Mouse (Mus musculus): Measurements from ENCODE around the gene Lamtor2. TPM values are rescaled to one million over a fixed set of nuclear protein-coding genes. Genes with fewer than 3 reads are reported as not detected.
A peak's percentile ranks its signal among the peaks of the same experiment; 100 is the strongest.
"Not testable (repeated sequence)": the region's sequence is repeated elsewhere in the genome, so short reads cannot be mapped to it uniquely, and the experiment has no call there.

Lamtor2 gene
- polyA plus RNA-seq, 1 experiment from 2014 or later, result 179 TPM

- Histone ChIP-seq H3K4me2 (peak overlapping the region; percentile 96), H3K4me1 (replicated peaks) (peaks cover 14% of the 10 kb centered on the region), H3K4me3 (peak overlapping the region; percentile 91), H3K9ac (0 out of 2 replicates have a peak overlapping the region, but pooled peaks have one; percentile 92), H3K9me3 (no peaks in the 10 kb centered on the region), H3K36me3 (peaks cover 30% of the 10 kb centered on the region), H3K27me3 (no peaks in the 10 kb centered on the region), H3K27ac (no peak overlapping the region)
- 55% methylated on average over 8 of the region's 8 CpGs for WGBS
- ATAC-seq (ENCODE audit: low FRiP score), result peak; percentile 58
Measured at GRCm38 (mm10) chr3:88578498-88579424, 25.9 kb upstream of the Lamtor2 start.

GRCm38 (mm10) chr3:88577846-88578245 is 25.0 kb upstream of the Lamtor2 start:
- not testable (repeated sequence) for H3K4me3 ChIP-seq; H3K9ac ChIP-seq; H3K9me3 ChIP-seq; ATAC-seq (ENCODE audit: low FRiP score); H3K27ac ChIP-seq; H3K4me2 ChIP-seq; H3K27me3 ChIP-seq
- Histone ChIP-seq H3K36me3 (peaks cover 21% of the 10 kb centered on the region), H3K4me1 (replicated peaks) (peaks cover 14% of the 10 kb centered on the region)
- WGBS, result 92% methylated on average over 5 of the region's 5 CpGs

- 93% methylated on average over 3 of the region's 3 CpGs for WGBS
- no peak for ATAC-seq (ENCODE audit: low FRiP score)
- Histone ChIP-seq H3K9me3 (no peaks in the 10 kb centered on the region), H3K27me3 (no peaks in the 10 kb centered on the region), H3K4me2 (no peak within 1 kb of the TSS), H3K36me3 (peaks cover under 1% of the 10 kb centered on the region; the same call in 1 of the 2 replicates), H3K27ac (no peak within 1 kb of the TSS), H3K9ac (no peak within 1 kb of the TSS), H3K4me1 (replicated peaks) (peaks cover 7% of the 10 kb centered on the region), H3K4me3 (no peak within 1 kb of the TSS)
Measured at GRCm38 (mm10) chr3:88575540-88575939, 22.7 kb upstream of the Lamtor2 start, which contains the start of gene Ssr2. Gene Ssr2, plus strand, starts transcription at chr3:88575876.

- Histone ChIP-seq H3K9me3 (no peaks in the 10 kb centered on the region), H3K27me3 (no peaks in the 10 kb centered on the region), H3K4me2 (no peak overlapping the region), H3K27ac (no peak overlapping the region), H3K36me3 (peaks cover 18% of the 10 kb centered on the region), H3K4me3 (no peak overlapping the region), H3K4me1 (replicated peaks) (no peaks in the 10 kb centered on the region), H3K9ac (no peak overlapping the region)
- WGBS, result 94% methylated on average over 2 of the region's 2 CpGs
- ATAC-seq (ENCODE audit: low FRiP score), result no peak
Measured at GRCm38 (mm10) chr3:88573810-88574209, 20.9 kb upstream of the Lamtor2 start.

- no peak overlapping the region for H3K4me2 ChIP-seq
- no peak for ATAC-seq (ENCODE audit: low FRiP score)
- H3K27me3 ChIP-seq, result no peaks in the 10 kb centered on the region
- H3K27ac ChIP-seq, result no peak overlapping the region
- H3K4me3 ChIP-seq, result no peak overlapping the region
- H3K9ac ChIP-seq, result no peak overlapping the region
- no peaks in the 10 kb centered on the region for H3K9me3 ChIP-seq
- H3K36me3 ChIP-seq, result peaks cover 28% of the 10 kb centered on the region
- 74% methylated on average over 2 of the region's 2 CpGs for WGBS
- no peaks in the 10 kb centered on the region for H3K4me1 ChIP-seq (replicated peaks)
Measured at GRCm38 (mm10) chr3:88572835-88573234, 20.0 kb upstream of the Lamtor2 start.

GRCm38 (mm10) chr3:88571856-88572255 is 19.0 kb upstream of the Lamtor2 start:
- ATAC-seq (ENCODE audit: low FRiP score), result no peak
- Histone ChIP-seq H3K27ac (no peak overlapping the region), H3K4me2 (no peak overlapping the region), H3K9me3 (no peaks in the 10 kb centered on the region), H3K27me3 (no peaks in the 10 kb centered on the region), H3K9ac (no peak overlapping the region), H3K4me1 (replicated peaks) (no peaks in the 10 kb centered on the region), H3K36me3 (peaks cover 36% of the 10 kb centered on the region), H3K4me3 (no peak overlapping the region)
- WGBS, result 70% methylated on average over 1 of the region's 1 CpGs

- no peak overlapping the region for H3K9ac ChIP-seq
- H3K27me3 ChIP-seq, result no peaks in the 10 kb centered on the region
- H3K4me1 ChIP-seq (replicated peaks), result no peaks in the 10 kb centered on the region
- no peak overlapping the region for H3K27ac ChIP-seq
- no peak for ATAC-seq (ENCODE audit: low FRiP score)
- peaks cover 51% of the 10 kb centered on the region for H3K36me3 ChIP-seq
- no peak overlapping the region for H3K4me2 ChIP-seq
- no peaks in the 10 kb centered on the region for H3K9me3 ChIP-seq
- no peak overlapping the region for H3K4me3 ChIP-seq
- WGBS, result 95% methylated on average over 10 of the region's 10 CpGs
Measured at GRCm38 (mm10) chr3:88570341-88570740, 17.5 kb upstream of the Lamtor2 start.

- Histone ChIP-seq H3K27ac (no peak overlapping the region), H3K4me1 (replicated peaks) (no peaks in the 10 kb centered on the region), H3K36me3 (peaks cover 57% of the 10 kb centered on the region), H3K9me3 (no peaks in the 10 kb centered on the region), H3K4me3 (no peak overlapping the region), H3K27me3 (no peaks in the 10 kb centered on the region), H3K9ac (no peak overlapping the region), H3K4me2 (no peak overlapping the region)
- WGBS, result 95% methylated on average over 5 of the region's 5 CpGs
- no peak for ATAC-seq (ENCODE audit: low FRiP score)
Measured at GRCm38 (mm10) chr3:88569694-88570093, 16.8 kb upstream of the Lamtor2 start.

- Histone ChIP-seq H3K4me1 (replicated peaks) (no peaks in the 10 kb centered on the region), H3K27ac (no peak overlapping the region), H3K9ac (no peak overlapping the region), H3K36me3 (peaks cover 63% of the 10 kb centered on the region), H3K27me3 (no peaks in the 10 kb centered on the region), H3K9me3 (no peaks in the 10 kb centered on the region), H3K4me2 (no peak overlapping the region), H3K4me3 (no peak overlapping the region)
- 100% methylated on average over 2 of the region's 2 CpGs for WGBS
- ATAC-seq (ENCODE audit: low FRiP score), result no peak
Measured at GRCm38 (mm10) chr3:88569093-88569492, 16.2 kb upstream of the Lamtor2 start.

- Histone ChIP-seq H3K4me2 (no peak overlapping the region), H3K27ac (no peak overlapping the region), H3K9me3 (no peaks in the 10 kb centered on the region), H3K9ac (no peak overlapping the region), H3K4me3 (no peak overlapping the region), H3K27me3 (no peaks in the 10 kb centered on the region), H3K4me1 (replicated peaks) (0 out of 2 replicates have a peak, but pooled peaks cover 2% of the 10 kb centered on the region), H3K36me3 (peaks cover 68% of the 10 kb centered on the region)
- no peak for ATAC-seq (ENCODE audit: low FRiP score)
- WGBS, result 93% methylated on average over 2 of the region's 2 CpGs
Measured at GRCm38 (mm10) chr3:88568615-88569014, 15.7 kb upstream of the Lamtor2 start.

- no peak overlapping the region for H3K4me2 ChIP-seq
- no peak overlapping the region for H3K27ac ChIP-seq
- no peak overlapping the region for H3K9ac ChIP-seq
- no peaks in the 10 kb centered on the region for H3K27me3 ChIP-seq
- H3K4me1 ChIP-seq (replicated peaks), result peaks cover 9% of the 10 kb centered on the region; the same call in 1 of the 2 replicates
- WGBS, result 98% methylated on average over 6 of the region's 6 CpGs
- peaks cover 75% of the 10 kb centered on the region for H3K36me3 ChIP-seq
- H3K4me3 ChIP-seq, result no peak overlapping the region
- no peak for ATAC-seq (ENCODE audit: low FRiP score)
- no peaks in the 10 kb centered on the region for H3K9me3 ChIP-seq
Measured at GRCm38 (mm10) chr3:88567892-88568291, 15.0 kb upstream of the Lamtor2 start.

GRCm38 (mm10) chr3:88566536-88567061 is 13.7 kb upstream of the Lamtor2 start:
- Histone ChIP-seq H3K9me3 (no peaks in the 10 kb centered on the region), H3K27me3 (no peaks in the 10 kb centered on the region), H3K27ac (no peak overlapping the region), H3K36me3 (peaks cover 88% of the 10 kb centered on the region), H3K4me2 (no peak overlapping the region), H3K4me1 (replicated peaks) (peaks cover 16% of the 10 kb centered on the region), H3K4me3 (no peak overlapping the region), H3K9ac (no peak overlapping the region)
- WGBS, result 94% methylated on average over 4 of the region's 4 CpGs
- ATAC-seq (ENCODE audit: low FRiP score), result no peak

All from hindbrain, embryonic 13.5 days (tissue).